Mouse (Mus musculus): ENCODE results near the gene Map4k4. TPM values are rescaled to one million over a fixed set of nuclear protein-coding genes. Genes with fewer than 3 reads are reported as not detected.
A peak's percentile ranks its signal among the peaks of the same experiment; 100 is the strongest.

Gene Map4k4
- polyA plus RNA-seq, 1 experiment from 2014 or later = 65.8 TPM

GRCm38 (mm10) chr1:39922714-39923113 is 22.0 kb downstream of the Map4k4 start:
- Histone ChIP-seq H3K4me1 (peaks cover 59% of the 10 kb centered on the region), H3K9ac (no peak overlapping the region), H3K36me3 (peaks cover 14% of the 10 kb centered on the region; the same call in 1 of the 2 replicates), H3K4me3 (no peak overlapping the region), H3K27ac (no peak overlapping the region), H3K4me2 (replicated peaks) (peak overlapping the region; percentile 32; the same call in 1 of the 2 replicates), H3K27me3 (replicated peaks) (no peaks in the 10 kb centered on the region), H3K9me3 (no peaks in the 10 kb centered on the region)
- WGBS = 54% methylated on average over 8 of the region's 8 CpGs
- no peak for ATAC-seq (ENCODE audit: low FRiP score, low read depth)

GRCm38 (mm10) chr1:39923395-39924337 is 23.0 kb downstream of the Map4k4 start:
- Histone ChIP-seq H3K4me3 (no peak overlapping the region), H3K9me3 (no peaks in the 10 kb centered on the region), H3K27me3 (replicated peaks) (no peaks in the 10 kb centered on the region), H3K4me2 (replicated peaks) (peak overlapping the region; percentile 32; the same call in 1 of the 2 replicates), H3K36me3 (peaks cover 14% of the 10 kb centered on the region; the same call in 1 of the 2 replicates), H3K9ac (no peak overlapping the region), H3K27ac (no peak overlapping the region), H3K4me1 (peaks cover 55% of the 10 kb centered on the region)
- ATAC-seq (ENCODE audit: low FRiP score, low read depth) = no peak
- 37% methylated on average over 15 of the region's 15 CpGs for WGBS

DNA sequence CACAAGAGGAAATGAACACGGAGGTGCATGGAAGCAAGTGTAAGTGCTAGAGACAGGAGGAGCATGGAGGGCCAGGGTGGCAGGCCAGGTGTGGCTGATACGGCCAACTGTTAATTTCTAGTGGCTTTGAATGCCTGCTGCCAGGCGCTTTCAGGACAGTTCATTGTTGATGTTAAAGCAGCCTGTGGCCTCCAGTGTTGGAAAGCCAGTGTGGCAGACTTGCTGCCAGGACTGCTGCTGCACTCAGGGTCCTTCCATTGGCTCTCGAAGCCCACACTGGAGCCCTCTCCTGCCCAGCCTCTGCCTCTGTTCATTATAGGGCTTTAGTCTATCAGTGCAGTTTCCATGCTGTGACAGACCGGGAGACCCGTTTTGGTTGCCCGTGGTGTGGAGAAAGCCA is 30.3 kb downstream of the Map4k4 start:
- ATAC-seq (ENCODE audit: low FRiP score, low read depth) = no peak
- Histone ChIP-seq H3K4me2 (replicated peaks) (no peak overlapping the region), H3K27me3 (replicated peaks) (no peaks in the 10 kb centered on the region), H3K4me1 (peaks cover 89% of the 10 kb centered on the region), H3K27ac (no peak overlapping the region), H3K9me3 (no peaks in the 10 kb centered on the region), H3K4me3 (no peak overlapping the region), H3K9ac (no peak overlapping the region), H3K36me3 (peaks cover 6% of the 10 kb centered on the region; the same call in 1 of the 2 replicates)
- WGBS = 70% methylated on average over 7 of the region's 7 CpGs

DNA sequence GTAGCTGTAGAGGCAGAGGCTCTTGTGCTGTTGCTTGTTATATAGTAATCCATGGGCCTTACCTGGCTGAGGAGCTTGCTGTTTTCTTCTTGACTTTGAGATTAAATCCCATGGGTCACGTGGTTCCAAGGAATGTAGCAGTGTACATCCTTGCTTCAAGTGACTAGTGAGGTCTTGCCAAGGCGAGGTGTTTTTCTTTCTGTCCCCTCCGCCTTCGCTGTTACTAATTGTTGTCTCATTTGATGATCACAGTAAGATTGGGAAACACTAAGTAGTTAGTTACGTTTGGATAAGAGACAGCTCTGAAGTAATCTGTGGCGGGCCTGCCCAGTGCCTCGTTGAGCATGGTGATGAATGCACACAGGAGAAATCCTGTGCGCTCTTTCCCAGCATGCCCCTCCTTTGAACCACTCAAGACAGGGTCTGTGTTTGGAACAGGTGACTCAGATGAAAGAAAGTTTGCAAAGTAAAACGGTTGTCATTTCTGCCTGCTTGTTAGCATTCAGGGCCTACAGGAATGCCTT is 31.6 kb downstream of the Map4k4 start:
- Histone ChIP-seq H3K9me3 (no peaks in the 10 kb centered on the region), H3K4me1 (peaks cover 92% of the 10 kb centered on the region), H3K27me3 (replicated peaks) (no peaks in the 10 kb centered on the region), H3K4me3 (no peak overlapping the region), H3K27ac (no peak overlapping the region), H3K4me2 (replicated peaks) (no peak overlapping the region), H3K9ac (no peak overlapping the region), H3K36me3 (peaks cover 3% of the 10 kb centered on the region; the same call in 1 of the 2 replicates)
- no peak for ATAC-seq (ENCODE audit: low FRiP score, low read depth)
- 68% methylated on average over 9 of the region's 9 CpGs for WGBS

- H3K9ac ChIP-seq = no peak overlapping the region
- H3K27ac ChIP-seq = no peak overlapping the region
- peaks cover 94% of the 10 kb centered on the region for H3K4me1 ChIP-seq
- WGBS = 49% methylated on average over 10 of the region's 10 CpGs
- peaks cover 3% of the 10 kb centered on the region; the same call in 1 of the 2 replicates for H3K36me3 ChIP-seq
- no peaks in the 10 kb centered on the region for H3K9me3 ChIP-seq
- no peaks in the 10 kb centered on the region for H3K27me3 ChIP-seq (replicated peaks)
- H3K4me3 ChIP-seq = no peak overlapping the region
- no peak overlapping the region; the same call in 1 of the 2 replicates for H3K4me2 ChIP-seq (replicated peaks)
- no peak for ATAC-seq (ENCODE audit: low FRiP score, low read depth)
Observed at GRCm38 (mm10) chr1:39932922-39933321, 32.2 kb downstream of the Map4k4 start.

DNA sequence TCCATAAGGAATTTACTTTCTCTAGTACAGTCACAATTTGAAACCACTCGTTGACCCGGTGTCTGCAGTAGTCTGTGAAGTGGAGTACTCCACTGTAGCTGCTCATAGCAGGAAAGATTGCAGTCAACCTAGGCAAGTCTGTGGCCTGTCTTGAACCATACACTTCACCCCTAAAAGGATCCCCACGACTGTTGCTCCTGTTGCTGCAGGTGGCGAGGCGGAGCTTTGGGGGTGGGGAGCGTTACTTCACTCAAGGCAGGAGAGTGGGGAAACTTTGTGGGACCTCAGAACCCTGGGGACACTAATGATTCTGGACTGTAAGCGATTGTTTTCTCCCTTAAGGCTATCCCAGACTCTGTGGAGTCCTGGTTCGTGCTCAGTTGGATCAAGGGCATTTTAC is 34.2 kb downstream of the Map4k4 start:
- Histone ChIP-seq H3K9me3 (no peaks in the 10 kb centered on the region), H3K36me3 (peaks cover 3% of the 10 kb centered on the region; the same call in 1 of the 2 replicates), H3K4me3 (no peak overlapping the region), H3K9ac (no peak overlapping the region), H3K4me1 (peaks cover 94% of the 10 kb centered on the region), H3K27ac (no peak overlapping the region), H3K27me3 (replicated peaks) (no peaks in the 10 kb centered on the region), H3K4me2 (replicated peaks) (peak overlapping the region; percentile 56)
- no peak for ATAC-seq (ENCODE audit: low FRiP score, low read depth)
- 21% methylated on average over 8 of the region's 8 CpGs for WGBS

GRCm38 (mm10) chr1:39935616-39936015 is 34.9 kb downstream of the Map4k4 start:
- peak overlapping the region; percentile 9 for H3K4me3 ChIP-seq
- H3K27ac ChIP-seq = no peak overlapping the region
- H3K4me1 ChIP-seq = peaks cover 94% of the 10 kb centered on the region
- WGBS = 2% methylated on average over 10 of the region's 10 CpGs
- H3K9ac ChIP-seq = 0 out of 2 replicates have a peak overlapping the region, but pooled peaks have one; percentile 5
- no peaks in the 10 kb centered on the region for H3K9me3 ChIP-seq
- peaks cover 3% of the 10 kb centered on the region; the same call in 1 of the 2 replicates for H3K36me3 ChIP-seq
- ATAC-seq (ENCODE audit: low FRiP score, low read depth) = no peak
- H3K27me3 ChIP-seq (replicated peaks) = no peaks in the 10 kb centered on the region
- peak overlapping the region; percentile 56 for H3K4me2 ChIP-seq (replicated peaks)

- Histone ChIP-seq H3K9me3 (no peaks in the 10 kb centered on the region), H3K4me2 (replicated peaks) (peak overlapping the region; percentile 56), H3K27ac (no peak overlapping the region), H3K27me3 (replicated peaks) (no peaks in the 10 kb centered on the region), H3K36me3 (peaks cover 3% of the 10 kb centered on the region; the same call in 1 of the 2 replicates), H3K9ac (0 out of 2 replicates have a peak overlapping the region, but pooled peaks have one; percentile 5), H3K4me1 (peaks cover 94% of the 10 kb centered on the region), H3K4me3 (peak overlapping the region; percentile 9)
- 0 out of 2 replicates have a peak, but pooled peaks have one; percentile 34 for ATAC-seq (ENCODE audit: low FRiP score, low read depth)
- 1% methylated on average over 13 of the region's 13 CpGs for whole genome bisulfite sequencing
Observed at GRCm38 (mm10) chr1:39936332-39936802, 35.7 kb downstream of the Map4k4 start.

GRCm38 (mm10) chr1:39936934-39937333 is 36.2 kb downstream of the Map4k4 start:
- no peak for ATAC-seq (ENCODE audit: low FRiP score, low read depth)

GRCm38 (mm10) chr1:39937609-39938008 is 36.9 kb downstream of the Map4k4 start:
- H3K27me3 ChIP-seq (replicated peaks) = no peaks in the 10 kb centered on the region
- H3K36me3 ChIP-seq = peaks cover 3% of the 10 kb centered on the region; the same call in 1 of the 2 replicates
- peaks cover 94% of the 10 kb centered on the region for H3K4me1 ChIP-seq
- H3K9me3 ChIP-seq = no peaks in the 10 kb centered on the region
- WGBS = 48% methylated on average over 4 of the region's 4 CpGs
- H3K4me2 ChIP-seq (replicated peaks) = no peak overlapping the region
- no peak overlapping the region for H3K27ac ChIP-seq
- no peak overlapping the region for H3K4me3 ChIP-seq
- H3K9ac ChIP-seq = no peak overlapping the region
- no peak for ATAC-seq (ENCODE audit: low FRiP score, low read depth)

More at GRCm38 (mm10) chr1:39936934-39937333, 36.2 kb downstream of the Map4k4 start:
- peaks cover 94% of the 10 kb centered on the region for H3K4me1 ChIP-seq
- 66% methylated on average over 2 of the region's 2 CpGs for WGBS
- no peak overlapping the region for H3K4me2 ChIP-seq (replicated peaks)
- no peaks in the 10 kb centered on the region for H3K9me3 ChIP-seq
- no peak overlapping the region for H3K27ac ChIP-seq
- no peaks in the 10 kb centered on the region for H3K27me3 ChIP-seq (replicated peaks)
- H3K36me3 ChIP-seq = peaks cover 3% of the 10 kb centered on the region; the same call in 1 of the 2 replicates
- H3K9ac ChIP-seq = no peak overlapping the region
- H3K4me3 ChIP-seq = no peak overlapping the region

- no peak overlapping the region for H3K27ac ChIP-seq
- no peak overlapping the region for H3K9ac ChIP-seq
- H3K4me2 ChIP-seq (replicated peaks) = no peak overlapping the region
- H3K27me3 ChIP-seq (replicated peaks) = no peaks in the 10 kb centered on the region
- H3K4me3 ChIP-seq = no peak overlapping the region
- WGBS = 86% methylated on average over 12 of the region's 12 CpGs
- H3K9me3 ChIP-seq = no peaks in the 10 kb centered on the region
- H3K4me1 ChIP-seq = peaks cover 93% of the 10 kb centered on the region
- no peaks in the 10 kb centered on the region for H3K36me3 ChIP-seq
- no peak for ATAC-seq (ENCODE audit: low FRiP score, low read depth)
Observed at GRCm38 (mm10) chr1:39939401-39939800, 38.7 kb downstream of the Map4k4 start.

DNA sequence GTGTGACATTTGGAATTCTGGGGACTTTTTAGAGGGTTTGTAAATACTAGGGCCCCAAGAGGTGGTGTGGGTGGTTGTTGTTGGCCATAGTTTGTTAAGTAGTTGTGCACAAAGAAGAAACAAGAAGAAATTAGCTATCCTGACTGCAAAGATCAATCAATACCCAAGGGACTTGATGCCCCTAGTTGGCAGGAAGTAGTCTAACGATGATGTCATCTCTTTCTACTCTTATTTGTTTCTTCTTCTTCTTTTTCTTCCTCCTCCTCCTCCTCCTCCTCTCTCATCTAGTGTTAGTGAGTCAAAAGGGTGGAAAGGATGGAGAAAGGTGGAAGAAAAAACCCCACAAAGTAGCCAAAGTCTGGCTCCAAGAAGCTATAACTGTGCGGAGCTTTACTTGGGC is 39.6 kb downstream of the Map4k4 start:
- no peak for ATAC-seq (ENCODE audit: low FRiP score, low read depth)
- H3K27ac ChIP-seq = no peak overlapping the region
- no peak overlapping the region for H3K9ac ChIP-seq
- H3K4me3 ChIP-seq = no peak overlapping the region
- 86% methylated on average over 2 of the region's 2 CpGs for WGBS
- no peaks in the 10 kb centered on the region for H3K9me3 ChIP-seq
- no peaks in the 10 kb centered on the region for H3K27me3 ChIP-seq (replicated peaks)
- no peaks in the 10 kb centered on the region for H3K36me3 ChIP-seq
- no peak overlapping the region for H3K4me2 ChIP-seq (replicated peaks)
- H3K4me1 ChIP-seq = peaks cover 92% of the 10 kb centered on the region

Measured in neural tube, embryonic 12.5 days (tissue).